Mouse (Mus musculus): ENCODE measurements around the gene Ang5.
"Not testable (repeated sequence)": the region's sequence is repeated elsewhere in the genome, so short reads cannot be mapped to it uniquely, and the experiment has no call there.

The Ang5 gene

DNA sequence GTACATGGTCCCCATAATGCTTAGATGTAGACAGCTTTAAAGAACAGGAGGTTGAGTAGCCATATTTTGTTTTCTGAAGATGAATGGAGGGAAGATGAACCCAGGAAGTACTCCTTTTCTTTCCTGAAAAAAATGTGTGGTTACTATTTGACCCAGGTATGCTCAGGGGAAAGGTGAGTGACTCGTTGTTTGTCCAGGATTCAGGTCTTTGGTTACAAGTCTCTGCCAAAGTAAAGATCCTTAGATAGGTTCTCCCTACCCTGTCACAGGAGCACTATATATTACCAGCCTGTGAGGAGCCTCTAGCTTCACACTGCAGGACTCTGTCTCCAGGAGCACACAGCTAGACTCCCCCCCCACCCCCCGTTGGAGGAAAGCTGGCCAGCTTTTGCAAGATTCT lies at the start of gene Ang5:
Ang5 (plus strand) TSS at position 301 of the 400 bp plus-strand sequence.
- DNase-seq (ENCODE audit: extremely low read depth, low read depth): not testable (repeated sequence)

DNA sequence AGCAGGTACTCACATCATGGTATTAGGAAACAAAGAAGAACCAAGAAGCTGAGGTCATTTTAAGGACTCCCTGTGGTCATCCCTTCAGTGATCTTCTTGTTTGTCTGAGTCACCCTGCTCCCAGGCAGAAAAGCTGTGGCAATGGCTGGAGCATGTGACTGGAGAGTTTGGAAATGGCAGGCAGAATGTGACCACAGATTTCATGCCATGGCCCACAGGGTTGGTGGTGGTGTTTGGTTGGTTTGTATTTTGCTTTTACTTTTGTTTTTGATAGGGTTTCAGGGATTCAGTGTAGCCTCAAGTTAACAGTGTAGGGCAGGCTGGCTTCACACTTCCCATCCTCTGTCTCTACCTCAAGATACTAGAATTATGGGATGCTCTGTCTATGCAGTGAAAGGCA lies 38.7 kb upstream of the Ang5 start:
- DNase-seq (ENCODE audit: extremely low read depth, low read depth): not testable (repeated sequence)

DNA sequence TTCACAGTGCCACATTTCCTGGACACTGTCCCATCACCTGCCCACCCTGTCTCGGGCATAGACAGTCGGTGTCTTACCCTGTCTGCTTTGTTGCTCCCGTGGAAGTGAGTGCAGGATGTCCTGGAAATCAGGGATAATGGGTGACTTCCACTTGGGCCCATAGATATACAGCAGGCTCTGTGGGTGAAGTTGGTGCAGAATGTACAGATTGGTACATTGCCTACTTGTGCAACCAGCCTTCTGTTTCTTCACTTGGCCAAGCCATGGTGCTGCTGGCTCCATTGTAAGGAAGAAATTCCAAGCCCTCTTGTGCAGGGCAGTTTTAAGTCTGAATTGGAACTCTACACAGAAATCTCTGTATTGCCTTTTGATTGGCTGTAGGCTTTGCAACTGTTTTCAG lies 33.4 kb upstream of the Ang5 start, which contains the start of gene Ear10:
Ear10 (minus strand) TSS at position 101 of the 400 bp plus-strand sequence.
- DNase-seq (ENCODE audit: extremely low read depth, low read depth): not testable (repeated sequence)

DNA sequence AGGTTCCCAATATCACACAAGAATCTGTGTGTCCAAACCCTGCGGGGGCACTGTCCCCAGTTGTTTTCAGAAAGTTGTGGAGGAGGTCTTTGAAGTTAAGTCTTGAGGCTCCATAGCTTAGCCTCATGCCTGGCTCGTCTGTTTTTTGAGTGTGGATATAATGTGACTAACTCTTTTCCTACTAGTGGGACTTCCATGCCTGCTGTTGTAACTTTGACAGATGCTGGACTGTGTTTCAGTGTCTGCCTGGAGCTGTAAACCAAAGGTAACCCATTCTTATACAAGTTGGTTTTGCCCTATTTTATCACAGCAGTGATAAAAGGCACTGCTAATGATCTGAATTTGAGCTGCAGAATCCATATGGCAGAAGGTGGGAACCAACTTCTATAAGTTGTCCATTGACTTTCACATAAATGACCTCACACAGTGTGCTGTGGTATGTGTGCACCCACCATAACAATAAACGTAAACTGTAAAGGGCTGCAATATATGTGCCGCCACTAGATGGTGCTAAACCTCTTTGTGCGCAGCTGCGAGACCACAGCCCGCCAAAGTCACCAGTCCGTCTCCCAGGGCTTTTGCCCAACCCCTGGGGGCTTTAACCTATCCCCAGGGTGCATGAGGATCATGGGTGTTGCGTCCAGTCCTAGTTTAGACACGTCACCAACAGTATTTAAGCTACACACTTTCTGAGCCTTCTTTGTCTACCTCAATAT lies 32.0 kb upstream of the Ang5 start, which contains the start of gene Gm8113:
Gm8113 (plus strand) TSS at position 703 of the 716 bp plus-strand sequence.
- DNase-seq (ENCODE audit: extremely low read depth, low read depth): not testable (repeated sequence)

DNA sequence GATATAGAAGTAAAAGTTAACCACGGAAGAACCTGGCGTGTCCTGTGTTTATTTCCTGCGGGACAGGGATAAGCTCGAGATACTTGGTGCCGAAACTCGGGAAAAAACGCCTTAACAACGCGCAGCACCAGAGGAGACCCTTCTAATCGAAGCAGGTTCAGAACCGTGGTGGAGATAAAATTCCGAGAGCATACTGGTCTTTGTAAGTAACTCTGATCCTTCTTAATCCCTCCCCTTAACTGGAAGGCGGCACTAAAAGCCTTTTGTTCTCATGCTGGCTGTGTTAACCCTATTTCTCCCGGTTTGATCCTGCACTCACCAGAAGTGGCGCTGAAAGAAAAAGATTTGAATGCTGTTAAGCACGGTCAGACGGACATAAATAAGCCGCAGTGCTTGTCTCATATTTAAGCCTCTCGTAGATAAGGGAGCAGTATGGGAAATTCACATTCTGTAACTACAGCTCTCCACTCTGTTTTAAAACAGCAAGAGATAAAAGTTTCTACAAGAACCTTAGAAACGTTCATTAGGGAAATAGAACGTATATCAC lies 31.4 kb upstream of the Ang5 start:
- not testable (repeated sequence) for DNase-seq (ENCODE audit: extremely low read depth, low read depth)

DNA sequence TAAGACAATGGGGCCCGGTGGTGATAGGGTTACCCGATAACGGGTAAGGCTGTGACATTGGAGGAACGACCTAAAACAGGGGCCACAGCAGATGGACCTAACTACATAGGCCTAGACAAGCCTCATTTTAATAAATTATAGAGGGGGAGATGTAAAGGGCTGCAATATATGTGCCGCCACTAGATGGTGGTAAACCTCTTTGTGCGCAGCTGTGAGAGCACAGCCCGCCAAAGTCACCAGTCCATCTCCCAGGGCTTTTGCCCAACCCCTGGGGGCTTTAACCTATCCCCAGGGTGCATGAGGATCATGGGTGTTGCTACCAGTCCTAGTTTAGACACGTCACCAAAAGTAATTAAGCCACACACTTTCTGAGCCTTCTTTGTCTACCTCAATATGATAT lies 23.9 kb upstream of the Ang5 start:
- not testable (repeated sequence) for DNase-seq (ENCODE audit: extremely low read depth, low read depth)

DNA sequence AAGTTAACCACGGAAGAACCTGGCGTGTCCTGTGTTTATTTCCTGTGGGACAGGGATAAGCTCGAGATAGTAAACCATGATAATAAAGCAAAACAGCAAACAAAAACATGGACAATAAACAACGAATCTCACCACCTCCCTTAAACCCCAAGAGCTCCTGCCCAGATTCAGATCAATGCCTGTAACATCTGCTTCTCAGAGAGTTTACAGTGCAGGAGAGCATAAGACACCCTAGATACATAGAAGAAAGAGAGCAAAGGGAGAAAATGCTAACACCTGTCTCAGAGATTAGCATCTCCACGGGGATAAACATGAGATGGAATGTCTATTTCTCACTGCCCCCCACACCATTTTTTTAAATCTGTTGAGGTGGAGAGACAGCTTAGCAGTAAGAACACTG lies 23.5 kb upstream of the Ang5 start:
- not testable (repeated sequence) for DNase-seq (ENCODE audit: extremely low read depth, low read depth)

DNA sequence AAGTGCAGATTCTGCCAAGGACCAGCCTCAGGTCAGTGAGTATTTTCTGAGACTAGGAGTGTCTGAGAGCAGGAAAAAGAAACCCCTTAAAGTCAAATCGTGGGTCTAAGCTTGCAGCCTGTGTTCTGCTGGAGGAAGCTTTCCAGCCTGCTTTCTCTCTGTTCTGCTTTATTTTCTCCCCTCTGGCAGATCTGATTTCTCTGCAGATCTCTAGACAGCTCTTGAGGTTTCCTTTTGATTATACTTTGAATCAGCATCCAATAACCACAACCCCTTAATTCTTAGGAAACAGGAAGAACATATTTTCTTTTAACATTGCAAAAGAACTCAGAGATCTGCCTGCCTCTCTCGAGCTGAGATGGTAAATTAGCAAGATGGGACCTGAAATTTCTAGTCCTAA lies 3.5 kb upstream of the Ang5 start:
- DNase-seq (ENCODE audit: extremely low read depth, low read depth): not testable (repeated sequence)

DNA sequence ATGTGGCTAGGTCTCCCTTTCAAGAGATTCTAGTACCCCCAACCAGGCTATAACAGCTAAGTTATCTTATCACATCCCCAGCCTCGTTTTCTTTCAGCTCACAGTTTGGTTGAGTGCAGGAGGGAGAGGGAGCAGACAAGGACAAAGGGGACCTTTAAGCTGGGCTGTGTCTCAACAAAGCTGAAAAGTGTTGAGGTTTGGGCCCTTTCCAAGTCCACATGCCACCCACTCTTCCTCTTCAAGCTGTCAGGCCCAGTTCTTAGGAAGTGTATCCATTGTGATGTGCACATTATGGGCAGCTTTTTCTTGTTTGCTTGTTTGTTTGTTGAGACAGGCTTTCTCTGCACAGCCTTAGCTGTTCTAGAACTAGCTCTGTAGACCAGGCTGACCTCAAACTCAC lies 1.8 kb upstream of the Ang5 start:
- DNase-seq (ENCODE audit: extremely low read depth, low read depth): not testable (repeated sequence)

DNA sequence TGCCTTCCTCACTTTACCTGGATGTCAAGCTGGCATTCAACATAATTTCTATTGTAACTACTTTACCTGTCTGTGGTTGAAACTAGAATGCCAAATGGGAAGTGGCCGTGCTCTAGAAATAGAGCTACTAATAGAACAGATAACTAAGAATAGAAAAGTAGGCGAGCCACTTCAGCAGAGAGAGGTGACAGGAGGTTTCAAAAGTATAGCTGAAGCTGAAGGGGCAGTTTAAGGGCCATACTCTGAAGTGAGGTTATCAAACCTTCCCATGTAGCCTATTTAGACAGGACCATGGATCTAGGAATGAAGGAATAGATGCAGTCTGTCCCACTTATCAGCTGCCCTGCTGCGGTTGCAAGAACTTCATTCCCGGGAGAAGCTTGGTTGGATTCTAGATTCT lies 26.6 kb downstream of the Ang5 start:
- no peak for DNase-seq (ENCODE audit: extremely low read depth, low read depth)

DNA sequence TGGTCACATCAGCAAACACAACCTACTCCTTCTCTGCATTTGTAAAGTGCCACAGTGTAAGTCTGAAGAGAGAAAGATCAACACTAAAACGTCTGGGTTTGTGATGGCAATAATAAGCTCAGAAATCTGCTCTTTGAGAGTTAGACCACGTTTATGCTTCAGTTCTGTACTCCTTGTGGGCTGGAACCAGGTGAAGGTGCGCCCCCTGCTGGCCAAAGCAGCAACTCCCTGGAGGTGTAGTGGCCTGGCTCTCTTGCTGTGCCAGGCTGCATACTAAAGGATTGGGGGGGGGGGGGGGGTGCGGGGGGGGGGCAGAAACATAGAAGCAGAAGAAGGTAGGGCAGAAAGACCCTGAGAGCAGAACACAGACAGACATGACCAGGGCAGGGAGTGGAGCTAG lies 27.0 kb downstream of the Ang5 start:
- DNase-seq (ENCODE audit: extremely low read depth, low read depth): no peak

DNA sequence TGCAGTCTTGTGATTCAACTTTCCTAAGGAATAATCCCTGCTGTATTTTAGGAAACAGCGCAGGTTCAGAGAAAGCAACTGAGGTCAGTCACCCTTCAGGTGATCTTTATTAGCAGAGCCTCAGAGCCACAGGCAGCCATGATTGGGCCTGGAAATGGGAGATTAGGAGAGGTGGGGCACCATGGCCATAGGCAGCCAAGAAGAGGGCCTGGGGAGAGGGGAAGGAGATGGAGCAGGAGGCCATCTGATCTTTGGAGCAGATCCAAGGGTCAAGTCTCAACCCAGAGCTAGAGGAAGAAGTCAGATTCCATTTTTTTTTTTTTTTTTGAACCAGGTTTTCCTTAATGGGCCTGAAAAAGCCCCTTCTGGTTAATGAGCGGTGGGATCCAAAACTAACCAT lies 29.3 kb downstream of the Ang5 start:
- DNase-seq (ENCODE audit: extremely low read depth, low read depth): no peak

DNA sequence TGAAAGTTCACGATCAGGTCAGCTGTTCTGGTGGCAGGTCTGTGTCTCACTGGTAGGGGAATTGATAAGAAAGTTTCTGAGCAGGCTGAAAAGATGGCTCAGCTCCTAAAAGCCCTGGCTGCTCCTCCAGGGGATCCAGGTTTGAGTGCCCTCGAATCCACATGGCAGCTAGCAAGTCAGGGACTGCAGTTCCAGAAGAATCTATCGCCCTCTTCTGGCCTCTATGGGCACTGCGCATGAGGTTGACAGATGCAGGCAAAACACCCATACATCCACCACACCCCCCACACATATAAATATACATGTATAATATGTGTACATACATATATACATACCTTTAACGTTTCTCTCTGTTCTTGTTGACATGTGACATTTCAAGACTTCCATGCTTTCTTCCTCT lies 30.5 kb downstream of the Ang5 start:
- DNase-seq (ENCODE audit: extremely low read depth, low read depth): not testable (repeated sequence)

DNA sequence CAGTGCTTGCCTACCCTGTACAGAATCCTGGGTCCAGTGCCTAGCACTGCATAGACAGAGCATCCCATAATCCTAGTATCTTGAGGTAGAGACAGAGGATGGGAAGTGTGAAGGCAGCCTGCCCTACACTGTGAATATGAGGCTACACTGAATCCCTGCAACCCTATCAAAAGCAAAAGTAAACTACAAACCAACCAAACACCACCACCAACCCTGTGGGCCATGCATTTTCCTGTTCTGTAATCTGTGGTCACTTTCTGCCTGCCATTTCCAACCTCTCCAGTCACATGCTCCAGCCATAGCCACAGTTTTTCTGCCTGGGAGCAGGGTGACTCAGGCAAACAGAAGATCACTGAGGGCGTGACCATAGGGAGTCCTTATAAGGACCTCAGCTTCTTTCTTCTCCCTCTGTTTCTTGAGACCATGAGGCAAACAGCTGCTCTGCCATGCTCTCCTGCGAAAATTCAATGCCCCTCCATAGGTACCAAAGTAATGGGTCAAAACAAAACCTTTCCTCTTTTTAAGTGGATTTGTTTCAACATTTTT lies 41.7 kb downstream of the Ang5 start:
- DNase-seq (ENCODE audit: extremely low read depth, low read depth): not testable (repeated sequence)

DNA sequence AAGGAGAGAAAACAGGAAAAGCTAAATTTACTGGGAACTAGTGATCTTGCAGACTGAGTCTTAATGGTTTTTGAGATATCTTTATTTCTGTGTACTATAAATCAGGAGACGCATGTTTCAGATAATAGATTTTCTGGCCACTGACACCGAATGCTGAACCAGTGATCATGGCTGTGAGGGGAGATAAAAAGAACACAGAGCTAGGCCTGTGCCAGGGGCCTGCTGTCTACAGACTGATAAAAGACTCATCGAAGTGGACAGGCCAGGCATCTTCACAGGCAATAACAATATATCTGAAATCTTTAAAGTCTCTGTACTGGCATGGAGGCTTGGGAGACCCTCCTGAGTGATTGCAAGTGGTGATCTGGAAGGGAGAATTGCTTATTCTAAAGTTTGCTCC lies 44.7 kb downstream of the Ang5 start:
- DNase-seq (ENCODE audit: extremely low read depth, low read depth): no peak

DNA sequence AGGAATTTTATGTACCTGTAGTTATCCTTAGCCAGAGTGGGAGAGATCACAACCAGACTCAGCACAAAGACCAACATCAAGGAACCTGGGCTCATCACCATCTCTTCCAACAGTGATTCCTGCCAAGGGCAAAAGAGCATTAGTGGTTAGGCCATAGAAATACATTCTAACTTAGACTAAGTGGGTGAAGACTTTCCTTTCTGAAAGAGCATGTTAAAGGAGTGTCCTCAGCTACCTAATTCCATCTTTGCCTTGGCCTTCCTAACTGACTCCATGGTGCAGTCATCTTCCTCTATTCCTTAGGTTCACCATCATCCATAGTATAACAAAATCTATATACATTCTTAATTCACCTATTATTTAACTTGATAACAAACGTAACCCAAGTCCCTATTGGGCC lies 45.3 kb downstream of the Ang5 start, which contains the start of gene Ang6:
Ang6 (minus strand) TSS at position 101 of the 400 bp plus-strand sequence.
- no peak for DNase-seq (ENCODE audit: extremely low read depth, low read depth)

DNA sequence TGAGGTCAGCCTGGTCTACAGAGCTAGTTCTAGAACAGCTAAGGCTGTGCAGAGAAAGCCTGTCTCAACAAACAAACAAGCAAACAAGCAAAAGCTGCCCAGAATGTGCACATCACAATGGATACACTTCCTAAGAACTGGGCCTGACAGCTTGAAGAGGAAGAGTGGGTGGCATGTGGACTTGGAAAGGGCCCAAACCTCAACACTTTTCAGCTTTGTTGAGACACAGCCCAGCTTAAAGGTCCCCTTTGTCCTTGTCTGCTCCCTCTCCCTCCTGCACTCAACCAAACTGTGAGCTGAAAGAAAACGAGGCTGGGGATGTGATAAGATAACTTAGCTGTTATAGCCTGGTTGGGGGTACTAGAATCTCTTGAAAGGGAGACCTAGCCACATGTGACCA lies 51.2 kb downstream of the Ang5 start:
- not testable (repeated sequence) for DNase-seq (ENCODE audit: extremely low read depth, low read depth)

DNA sequence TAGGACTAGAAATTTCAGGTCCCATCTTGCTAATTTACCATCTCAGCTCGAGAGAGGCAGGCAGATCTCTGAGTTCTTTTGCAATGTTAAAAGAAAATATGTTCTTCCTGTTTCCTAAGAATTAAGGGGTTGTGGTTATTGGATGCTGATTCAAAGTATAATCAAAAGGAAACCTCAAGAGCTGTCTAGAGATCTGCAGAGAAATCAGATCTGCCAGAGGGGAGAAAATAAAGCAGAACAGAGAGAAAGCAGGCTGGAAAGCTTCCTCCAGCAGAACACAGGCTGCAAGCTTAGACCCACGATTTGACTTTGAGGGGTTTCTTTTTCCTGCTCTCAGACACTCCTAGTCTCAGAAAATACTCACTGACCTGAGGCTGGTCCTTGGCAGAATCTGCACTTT lies 52.8 kb downstream of the Ang5 start:
- DNase-seq (ENCODE audit: extremely low read depth, low read depth): not testable (repeated sequence)

All from MEL-GATA-1-ER (cell line).